Mouse (Mus musculus) spleen, adult 2 months (tissue): ENCODE measurements around the gene Zhx3. TPM values are rescaled to one million over a fixed set of nuclear protein-coding genes. Genes with fewer than 3 reads are reported as not detected.

Experiments
- DNase-seq, 2 experiments: peaks; one replicate each; pipeline versions ENCODE4 v3.0.0 to v3.0.0-alpha.2; 2012 to 2021; ENCODE audit warnings: low spot score in 2 of 2, low read depth in 1 of 2
- H3K27ac ChIP-seq: fragments of 200-500 bp; 2 replicates; pipeline ENCODE4 v1.5.1; 2012; ENCODE audit warnings: low read length, inconsistent platforms; ENCODE audit not compliant: insufficient read depth
- H3K27me3 ChIP-seq: fragments of 200-500 bp; 2 replicates; pipeline ENCODE4 v1.6.1; 2012; ENCODE audit warnings: mild to moderate bottlenecking, moderate library complexity, low read length, inconsistent platforms; ENCODE audit not compliant: control insufficient read depth, insufficient read depth
- H3K36me3 ChIP-seq: fragments of 200-500 bp; 2 replicates; pipeline ENCODE4 v1.6.1; 2012; ENCODE audit warnings: mild to moderate bottlenecking, low read length, inconsistent platforms; ENCODE audit not compliant: control insufficient read depth, insufficient read depth
- H3K4me1 ChIP-seq: fragments of 200-500 bp; 2 replicates; pipeline ENCODE4 v1.6.1; 2011; ENCODE audit warnings: inconsistent platforms; ENCODE audit not compliant: control insufficient read depth, insufficient read depth, insufficient read length
- H3K4me3 ChIP-seq: fragments of 200-500 bp; 2 replicates; pipeline ENCODE4 v1.5.1; 2011; ENCODE audit warnings: mild to moderate bottlenecking, inconsistent platforms; ENCODE audit not compliant: insufficient read depth, insufficient read length; ENCODE audit errors: extremely low read depth
- CTCF ChIP-seq: fragments of 200-500 bp; IDR thresholded peaks from 2 replicates; pipeline ENCODE4 v1.5.1; 2011; ENCODE audit warnings: mild to moderate bottlenecking, inconsistent platforms; ENCODE audit not compliant: insufficient read depth, insufficient read length, insufficient replicate concordance; ENCODE audit errors: extremely low read depth
- POLR2A ChIP-seq: fragments of 200-500 bp; IDR thresholded peaks from 2 replicates; pipeline ENCODE4 v1.6.1; 2011; ENCODE audit warnings: low read depth, low read length, inconsistent platforms
- WGBS: fragments of 180-500 bp; shearing (Covaris S2); methylation state at CpG from one replicate; pipeline ENCODE4 v1.1.7; 2018; 5-methylcytosine and 5-hydroxymethylcytosine counted together
- polyA plus RNA-seq: library from polyadenylated mRNA; depleted of rRNA; stranded (reverse); fragments of >200 nt; gene quantifications from 2 replicates; pipeline ENCODE4 v1.2.3, GENCODE M21; 2012

Gene Zhx3
- polyA plus RNA-seq, 1 experiment: 1.5 TPM

GRCm38 (mm10) chr2:160810802-160811201 is 62.0 kb downstream of the Zhx3 start:
- Histone ChIP-seq H3K4me1 (no peaks in the 10 kb centered on the region), H3K27ac (no peak overlapping the region), H3K27me3 (no peaks in the 10 kb centered on the region; the same call in 1 of the 2 replicates), H3K4me3 (no peak overlapping the region), H3K36me3 (no peaks in the 10 kb centered on the region)
- WGBS: 86% methylated on average over 1 of the region's 1 CpGs
- DNase-seq: no peak
- TF ChIP-seq CTCF (no peak), POLR2A (no peak)

- H3K4me3 ChIP-seq: no peak overlapping the region
- no peak overlapping the region for H3K27ac ChIP-seq
- TF ChIP-seq CTCF (no peak), POLR2A (no peak)
- H3K4me1 ChIP-seq: no peaks in the 10 kb centered on the region
- no peaks in the 10 kb centered on the region for H3K36me3 ChIP-seq
- no peaks in the 10 kb centered on the region; the same call in 1 of the 2 replicates for H3K27me3 ChIP-seq
- no peak for DNase-seq
These were observed 62.4 kb downstream of the Zhx3 start for GRCm38 (mm10) chr2:160810376-160810775.

GRCm38 (mm10) chr2:160806091-160806521 is 66.7 kb downstream of the Zhx3 start:
- DNase-seq: no peak
- Histone ChIP-seq H3K36me3 (no peaks in the 10 kb centered on the region), H3K27me3 (no peaks in the 10 kb centered on the region), H3K4me3 (no peak overlapping the region), H3K4me1 (no peaks in the 10 kb centered on the region), H3K27ac (peak overlapping the region; percentile 9; the same call in 1 of the 2 replicates)
- 81% methylated on average over 3 of the region's 3 CpGs for WGBS
- TF ChIP-seq CTCF (no peak), POLR2A (no peak)

- peak overlapping the region; percentile 18; the same call in 1 of the 2 replicates for H3K27ac ChIP-seq
- TF ChIP-seq CTCF: no peak
- no peak for TF ChIP-seq POLR2A
- no peaks in the 10 kb centered on the region for H3K36me3 ChIP-seq
- H3K4me1 ChIP-seq: no peaks in the 10 kb centered on the region
- DNase-seq: no peak
- no peak overlapping the region for H3K4me3 ChIP-seq
- 87% methylated on average over 4 of the region's 4 CpGs for WGBS
- H3K27me3 ChIP-seq: no peaks in the 10 kb centered on the region
These were observed 67.8 kb downstream of the Zhx3 start for GRCm38 (mm10) chr2:160804794-160805527.

GRCm38 (mm10) chr2:160802326-160802725 is 70.5 kb downstream of the Zhx3 start:
- Histone ChIP-seq H3K36me3 (no peaks in the 10 kb centered on the region), H3K4me3 (no peak overlapping the region), H3K4me1 (no peaks in the 10 kb centered on the region), H3K27me3 (no peaks in the 10 kb centered on the region), H3K27ac (no peak overlapping the region)
- TF ChIP-seq CTCF: no peak
- TF ChIP-seq POLR2A: no peak
- 93% methylated on average over 3 of the region's 3 CpGs for WGBS
- no peak for DNase-seq

- 93% methylated on average over 1 of the region's 1 CpGs for WGBS
These were observed 71.8 kb downstream of the Zhx3 start for GRCm38 (mm10) chr2:160800967-160801366.

GRCm38 (mm10) chr2:160798206-160798605 is 74.6 kb downstream of the Zhx3 start:
- Histone ChIP-seq H3K4me1 (no peaks in the 10 kb centered on the region), H3K36me3 (no peaks in the 10 kb centered on the region), H3K27me3 (no peaks in the 10 kb centered on the region), H3K4me3 (no peak overlapping the region), H3K27ac (no peak overlapping the region)
- no peak for TF ChIP-seq CTCF
- TF ChIP-seq POLR2A: no peak
- 79% methylated on average over 1 of the region's 1 CpGs for WGBS
- DNase-seq: no peak

More at GRCm38 (mm10) chr2:160800967-160801366, 71.8 kb downstream of the Zhx3 start:
- no peak overlapping the region for H3K27ac ChIP-seq
- H3K36me3 ChIP-seq: no peaks in the 10 kb centered on the region
- H3K27me3 ChIP-seq: no peaks in the 10 kb centered on the region
- no peak overlapping the region for H3K4me3 ChIP-seq
- no peaks in the 10 kb centered on the region for H3K4me1 ChIP-seq
- DNase-seq: no peak
- TF ChIP-seq POLR2A: no peak
- TF ChIP-seq CTCF: no peak
